Mouse (Mus musculus) lung, postnatal 0 days (tissue): Measurements from ENCODE around the gene Ktn1. TPM values are rescaled to one million over a fixed set of nuclear protein-coding genes. Genes with fewer than 3 reads are reported as not detected.

Source experiments
- ATAC-seq: fragments of 200-750 bp; cut with Nextera tagmentation; 2 replicates; pipeline ENCODE4 v1.8.0; 2017; ENCODE audit warnings: moderate library complexity
- DNase-seq: peaks from one replicate; pipeline ENCODE4 v3.0.0-alpha.2; 2016; ENCODE audit warnings: low spot score
- H3K27ac ChIP-seq: fragments of 300-500 bp; sonication (generic); 2 replicates; pipeline ENCODE4 v1.5.1; 2014; ENCODE audit warnings: antibody characterized with exemption, mild to moderate bottlenecking, low read length, mixed read lengths
- H3K27me3 ChIP-seq: fragments of 300-500 bp; sonication (generic); replicated peaks from 2 replicates; pipeline ENCODE4 v1.6.1; 2014; ENCODE audit warnings: low read length, mixed read lengths; ENCODE audit not compliant: insufficient read depth
- H3K36me3 ChIP-seq: fragments of 300-500 bp; sonication (generic); 2 replicates; pipeline ENCODE4 v1.6.1; 2014; ENCODE audit warnings: low read length, mixed read lengths; ENCODE audit not compliant: insufficient read depth
- H3K4me1 ChIP-seq: fragments of 300-500 bp; sonication (generic); 2 replicates; pipeline ENCODE4 v1.6.1; 2014; ENCODE audit warnings: antibody characterized with exemption, low read depth, low read length, mixed read lengths; ENCODE audit not compliant: insufficient read depth
- H3K4me2 ChIP-seq: fragments of 300-500 bp; sonication (generic); replicated peaks from 2 replicates; pipeline ENCODE4 v1.6.1; 2014; ENCODE audit warnings: low read depth, mild to moderate bottlenecking, low read length, moderate library complexity, mixed read lengths
- H3K4me3 ChIP-seq: fragments of 300-500 bp; sonication (generic); 2 replicates; pipeline ENCODE4 v1.5.1; 2014; ENCODE audit warnings: low read depth, low read length
- H3K9ac ChIP-seq: fragments of 300-500 bp; sonication (generic); replicated peaks from 2 replicates; pipeline ENCODE4 v1.6.1; 2014; ENCODE audit warnings: low read depth, mild to moderate bottlenecking
- H3K9me3 ChIP-seq: fragments of 300-500 bp; sonication (generic); 2 replicates; pipeline ENCODE4 v1.6.1; 2016; ENCODE audit warnings: low read length, mixed read lengths
- CTCF ChIP-seq: IDR thresholded peaks from 2 replicates; pipeline ENCODE4 v1.5.1; 2016; ENCODE audit warnings: antibody characterized with exemption, mild to moderate bottlenecking
- EP300 ChIP-seq: IDR thresholded peaks from 2 replicates; pipeline ENCODE4 v1.6.1; 2016; ENCODE audit warnings: antibody characterized with exemption, mild to moderate bottlenecking, control low read depth
- WGBS: fragments of 180-500 bp; shearing (Covaris S2); extraction: QIAGEN DNeasy Blood & Tissue Kit; methylation state at CpG from one replicate; pipeline ENCODE4 v1.1.7; 2014; 5-methylcytosine and 5-hydroxymethylcytosine counted together
- polyA plus RNA-seq: library from polyadenylated mRNA; unstranded; fragments of >200 nt; fragmentation: Nextera tagmentation; extraction: Ambion mirVana; gene quantifications from 2 replicates; pipeline ENCODE4 v1.2.1, GENCODE M21; 2015

Ktn1 gene
- polyA plus RNA-seq, 1 experiment from 2014 or later: 50.8 TPM

DNA sequence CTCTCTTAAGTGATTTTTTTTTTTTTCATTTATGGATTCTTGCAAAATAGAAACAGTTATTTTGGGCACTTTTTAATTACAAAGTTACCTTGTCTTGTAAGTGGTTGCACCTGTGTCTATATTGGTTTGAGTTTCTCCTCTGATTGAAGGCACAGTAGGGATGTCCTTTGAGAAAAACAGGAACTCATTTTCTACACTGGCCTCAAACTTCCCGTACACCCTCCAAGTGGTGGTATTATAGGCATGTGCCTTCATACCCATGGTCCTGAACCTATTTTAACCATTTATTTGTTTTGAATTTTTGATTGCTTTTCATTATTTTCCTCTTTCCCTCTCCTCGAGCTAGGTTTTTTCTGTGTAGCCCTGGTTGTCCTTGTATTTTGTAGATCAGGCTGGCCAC, 7.2 kb downstream of the Ktn1 start:
- DNase-seq (no peak), ATAC-seq (no peak)
- no peaks in the 10 kb centered on the region for H3K27me3 ChIP-seq
- no peak overlapping the region for H3K27ac ChIP-seq
- H3K4me3 ChIP-seq: no peak overlapping the region
- no peaks in the 10 kb centered on the region; the same call in 1 of the 2 replicates for H3K4me1 ChIP-seq
- no peak overlapping the region for H3K4me2 ChIP-seq
- H3K9ac ChIP-seq: no peak overlapping the region
- WGBS: 78% methylated on average over 2 of the region's 2 CpGs
- no peaks in the 10 kb centered on the region for H3K9me3 ChIP-seq
- TF ChIP-seq CTCF (no peak), EP300 (no peak)
- no peaks in the 10 kb centered on the region for H3K36me3 ChIP-seq

GRCm38 (mm10) chr14:47663844-47664469, 15.7 kb downstream of the Ktn1 start:
- WGBS: 81% methylated on average over 11 of the region's 11 CpGs
- DNase-seq: no peak
- Histone ChIP-seq H3K4me3 (no peak overlapping the region), H3K4me2 (no peak overlapping the region), H3K9me3 (no peaks in the 10 kb centered on the region), H3K4me1 (no peaks in the 10 kb centered on the region; the same call in 1 of the 2 replicates), H3K36me3 (no peaks in the 10 kb centered on the region), H3K27me3 (no peaks in the 10 kb centered on the region), H3K9ac (no peak overlapping the region), H3K27ac (no peak overlapping the region)
- TF ChIP-seq EP300: no peak
- no peak for TF ChIP-seq CTCF
- no peak for ATAC-seq

- Histone ChIP-seq H3K36me3 (no peaks in the 10 kb centered on the region; the same call in 1 of the 2 replicates), H3K9me3 (no peaks in the 10 kb centered on the region), H3K27ac (no peak overlapping the region), H3K4me3 (no peak overlapping the region), H3K4me2 (no peak overlapping the region), H3K9ac (no peak overlapping the region), H3K4me1 (no peaks in the 10 kb centered on the region), H3K27me3 (no peaks in the 10 kb centered on the region)
- DNase-seq: peak; percentile 15
- no peak for ATAC-seq
- TF ChIP-seq EP300 (no peak), CTCF (no peak)
These were observed 16.2 kb downstream of the Ktn1 start for GRCm38 (mm10) chr14:47664470-47664864.

- Histone ChIP-seq H3K9me3 (no peaks in the 10 kb centered on the region), H3K4me1 (no peaks in the 10 kb centered on the region), H3K4me3 (no peak overlapping the region), H3K27ac (no peak overlapping the region), H3K9ac (no peak overlapping the region), H3K36me3 (no peaks in the 10 kb centered on the region; the same call in 1 of the 2 replicates), H3K4me2 (no peak overlapping the region), H3K27me3 (no peaks in the 10 kb centered on the region)
- no peak for DNase-seq
- TF ChIP-seq EP300: no peak
- ATAC-seq: 0 out of 2 replicates have a peak, but pooled peaks have one; percentile 38
- 64% methylated on average over 5 of the region's 5 CpGs for WGBS
These were observed 17.0 kb downstream of the Ktn1 start for GRCm38 (mm10) chr14:47665061-47665778.

DNA sequence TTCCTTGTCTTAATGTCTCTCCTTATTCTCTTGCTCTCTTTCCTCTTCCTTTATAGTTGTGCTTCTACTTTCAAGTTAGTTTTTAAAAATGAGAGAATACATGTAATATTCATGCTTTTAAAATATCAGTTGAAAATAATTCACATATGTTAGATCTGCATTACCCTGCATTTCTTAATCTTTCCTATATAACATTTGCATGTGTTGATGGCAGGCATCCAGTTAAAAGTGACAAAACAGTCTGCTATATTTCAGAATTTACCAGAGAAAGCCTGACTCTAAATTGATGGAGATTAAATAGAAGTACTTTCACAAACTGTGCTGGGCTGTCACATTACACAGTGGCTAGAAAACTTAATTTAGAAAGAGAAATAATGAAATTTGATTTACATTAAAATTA, 19.8 kb downstream of the Ktn1 start:
- DNase-seq (no peak), ATAC-seq (no peak)
- Histone ChIP-seq H3K4me2 (no peak overlapping the region), H3K4me3 (no peak overlapping the region), H3K27me3 (no peaks in the 10 kb centered on the region), H3K36me3 (peaks cover under 1% of the 10 kb centered on the region), H3K9me3 (no peaks in the 10 kb centered on the region), H3K4me1 (no peaks in the 10 kb centered on the region), H3K9ac (no peak overlapping the region), H3K27ac (no peak overlapping the region)
- TF ChIP-seq EP300 (no peak), CTCF (no peak)

- no peak for ATAC-seq
- no peaks in the 10 kb centered on the region for H3K9me3 ChIP-seq
- 92% methylated on average over 10 of the region's 10 CpGs for WGBS
These were observed 34.6 kb downstream of the Ktn1 start for GRCm38 (mm10) chr14:47682886-47683285.

More at GRCm38 (mm10) chr14:47682886-47683285, 34.6 kb downstream of the Ktn1 start:
- Histone ChIP-seq H3K36me3 (peaks cover 43% of the 10 kb centered on the region), H3K4me1 (no peaks in the 10 kb centered on the region), H3K27ac (no peak overlapping the region), H3K9ac (no peak overlapping the region), H3K27me3 (no peaks in the 10 kb centered on the region), H3K4me3 (no peak overlapping the region), H3K4me2 (no peak overlapping the region)
- DNase-seq: no peak
- TF ChIP-seq CTCF: no peak
- TF ChIP-seq EP300: no peak
